Mouse (Mus musculus): ENCODE data around the gene Dpp7. TPM values are rescaled to one million over a fixed set of nuclear protein-coding genes. Genes with fewer than 3 reads are reported as not detected.

Gene Dpp7
- total RNA-seq, 2 experiments from 2014 or later, result 3.0 to 3.4 TPM

DNA sequence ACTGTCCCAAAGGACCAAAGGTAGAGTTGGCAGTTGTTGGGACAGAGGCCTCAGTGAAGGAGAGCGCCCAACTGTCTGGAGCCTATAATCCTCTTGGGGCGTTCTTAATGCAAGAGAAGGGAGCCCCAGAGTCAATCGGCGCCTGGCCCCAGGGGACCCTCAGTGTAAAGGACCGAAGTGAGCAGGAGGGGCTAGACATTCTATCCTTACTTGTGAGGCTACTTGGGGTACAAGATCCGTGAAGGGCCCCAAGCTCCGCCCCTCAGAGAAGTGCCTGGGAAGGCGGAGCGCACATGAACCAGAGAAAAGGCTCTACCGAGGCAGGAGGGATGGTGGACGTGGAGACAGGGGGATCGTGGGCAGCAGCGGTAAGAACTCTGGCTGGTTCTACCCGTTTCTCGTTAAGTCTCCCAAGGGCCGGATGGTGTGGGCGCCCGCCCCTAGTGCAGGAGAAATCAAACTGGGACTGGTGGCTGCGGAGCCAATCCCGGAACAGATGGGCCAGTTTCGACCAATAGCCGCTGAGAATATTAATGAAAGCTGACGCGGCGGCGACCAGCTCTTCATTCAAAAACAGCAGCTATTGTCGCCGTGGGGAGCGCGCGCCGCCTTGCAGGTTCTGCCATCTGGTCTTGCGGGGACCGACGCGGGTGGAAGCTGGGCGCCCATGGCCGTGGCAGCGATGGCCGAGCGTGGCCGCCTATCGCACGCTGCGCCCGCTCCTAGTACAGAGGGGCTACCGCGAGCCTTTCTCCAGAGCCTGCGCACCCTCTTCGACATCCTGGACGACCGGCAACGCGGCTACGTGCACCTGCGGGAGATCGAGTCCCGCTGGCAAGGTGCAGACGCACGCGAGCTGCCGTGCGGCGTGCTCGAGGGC is 15.8 kb upstream of the Dpp7 start, which contains the start of gene Sapcd2:
Gene Sapcd2, plus strand, starts transcription at position 558 of the 880 bp plus-strand sequence.
- intact Hi-C loops (cut with DNase I), result no loop called here
- DNase-seq (ENCODE audit: low spot score), result peak; percentile 77

- DNase-seq (ENCODE audit: low spot score), result no peak
- intact Hi-C loops (cut with DNase I), result no loop called here
Measured at GRCm38 (mm10) chr2:25369996-25370395, 13.8 kb upstream of the Dpp7 start.

- intact Hi-C loops (cut with DNase I), result no loop called here
Measured at GRCm38 (mm10) chr2:25365091-25365761, 9.1 kb upstream of the Dpp7 start, which contains the start of gene Uap1l1. Uap1l1 (minus strand) TSS chr2:25365682.

DNA sequence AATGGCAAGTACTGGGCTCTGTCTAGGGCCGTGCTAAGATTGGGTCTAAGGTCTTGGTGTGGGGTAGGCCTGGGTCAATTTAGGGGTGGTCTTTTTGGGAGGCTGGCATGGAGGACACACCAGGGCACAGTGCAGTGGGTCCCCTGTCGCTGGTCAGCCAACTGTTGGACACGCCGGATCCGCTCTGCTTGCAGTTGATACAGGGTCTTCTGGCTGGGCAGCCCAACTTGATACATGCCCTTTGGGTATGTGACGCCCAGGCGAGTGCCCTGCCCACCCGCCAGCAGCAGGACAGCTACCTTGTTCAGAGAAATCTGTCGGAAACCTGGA is 8.6 kb upstream of the Dpp7 start:
- intact Hi-C loops (cut with DNase I), result no loop called here
- no peak for DNase-seq (ENCODE audit: low spot score)

More at GRCm38 (mm10) chr2:25365091-25365761, 9.1 kb upstream of the Dpp7 start, which contains the start of gene Uap1l1:
- DNase-seq (ENCODE audit: low spot score), result peak; percentile 74

- DNase-seq (ENCODE audit: low spot score), result no peak
- intact Hi-C loops (cut with DNase I), result no loop called here
Measured at GRCm38 (mm10) chr2:25364313-25364712, 8.2 kb upstream of the Dpp7 start.

- intact Hi-C loops (cut with DNase I), result no loop called here
- DNase-seq (ENCODE audit: low spot score), result no peak
Measured at GRCm38 (mm10) chr2:25363478-25364178, 7.5 kb upstream of the Dpp7 start.

GRCm38 (mm10) chr2:25359848-25360247 is 3.7 kb upstream of the Dpp7 start:
- no peak for DNase-seq (ENCODE audit: low spot score)
- intact Hi-C loops (cut with DNase I), result no loop called here

- no peak for DNase-seq (ENCODE audit: low spot score)
- intact Hi-C loops (cut with DNase I), result no loop called here
Measured at GRCm38 (mm10) chr2:25355419-25356066, 616 bp downstream of the Dpp7 start.

- no peak for DNase-seq (ENCODE audit: low spot score)
- intact Hi-C loops (cut with DNase I), result no loop called here
Measured at GRCm38 (mm10) chr2:25354211-25354610, 1.9 kb downstream of the Dpp7 start.

GRCm38 (mm10) chr2:25350701-25351100 is 5.5 kb downstream of the Dpp7 start:
- DNase-seq (ENCODE audit: low spot score), result no peak
- intact Hi-C loops (cut with DNase I), result no loop called here

DNA sequence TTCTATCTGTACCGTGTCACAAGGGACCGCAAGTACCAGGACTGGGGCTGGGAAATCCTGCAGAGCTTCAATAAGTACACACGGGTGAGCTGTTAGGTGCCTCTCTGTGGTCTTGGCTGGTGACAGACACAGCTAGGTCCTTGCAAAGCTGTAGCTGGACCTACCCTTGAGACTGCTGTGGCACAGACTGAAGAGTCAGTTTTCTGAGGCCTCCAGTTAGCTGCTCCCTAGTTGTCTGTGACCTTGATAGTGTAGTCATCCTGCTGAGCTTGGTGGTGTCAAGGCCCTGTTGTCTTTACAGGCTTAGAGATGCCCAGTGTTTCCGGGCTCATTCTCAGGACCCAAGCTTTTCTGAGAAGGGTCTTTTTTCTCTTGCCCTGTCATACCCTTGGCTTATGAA is 6.7 kb downstream of the Dpp7 start:
- intact Hi-C loops (cut with DNase I), result no loop called here
- DNase-seq (ENCODE audit: low spot score), result no peak

- intact Hi-C loops (cut with DNase I), result no loop called here
- no peak for DNase-seq (ENCODE audit: low spot score)
Measured at GRCm38 (mm10) chr2:25348162-25348561, 8.0 kb downstream of the Dpp7 start.

GRCm38 (mm10) chr2:25338303-25338702 is 17.9 kb downstream of the Dpp7 start:
- no peak for DNase-seq (ENCODE audit: low spot score)
- intact Hi-C loops (cut with DNase I), result no loop called here

DNA sequence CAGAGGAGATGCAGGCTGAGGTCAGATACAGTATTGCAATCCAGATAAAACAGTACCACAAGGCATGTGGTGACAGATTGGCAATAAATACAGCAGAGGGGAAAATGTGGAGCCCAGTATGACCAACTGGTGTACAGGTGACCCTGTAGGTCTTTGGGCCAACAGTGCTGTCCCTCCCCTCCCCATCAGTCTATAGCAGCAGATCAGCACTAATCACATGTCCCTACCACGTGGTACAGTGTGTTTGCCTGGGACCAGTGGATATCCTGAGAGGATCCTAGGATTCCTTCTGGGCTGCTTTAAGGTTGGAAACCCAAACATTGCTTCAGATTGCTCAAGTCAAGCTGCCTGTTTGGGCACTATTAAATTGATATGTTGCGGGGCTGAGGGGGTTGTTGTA is 22.6 kb downstream of the Dpp7 start:
- intact Hi-C loops (cut with DNase I), result loop anchor here (5.0 kb wide), 2 partner anchors 61 to 76 kb away; partner anchors contain the start of genes Anapc2, Ssna1 and Tmem203
- DNase-seq (ENCODE audit: low spot score), result no peak

DNA sequence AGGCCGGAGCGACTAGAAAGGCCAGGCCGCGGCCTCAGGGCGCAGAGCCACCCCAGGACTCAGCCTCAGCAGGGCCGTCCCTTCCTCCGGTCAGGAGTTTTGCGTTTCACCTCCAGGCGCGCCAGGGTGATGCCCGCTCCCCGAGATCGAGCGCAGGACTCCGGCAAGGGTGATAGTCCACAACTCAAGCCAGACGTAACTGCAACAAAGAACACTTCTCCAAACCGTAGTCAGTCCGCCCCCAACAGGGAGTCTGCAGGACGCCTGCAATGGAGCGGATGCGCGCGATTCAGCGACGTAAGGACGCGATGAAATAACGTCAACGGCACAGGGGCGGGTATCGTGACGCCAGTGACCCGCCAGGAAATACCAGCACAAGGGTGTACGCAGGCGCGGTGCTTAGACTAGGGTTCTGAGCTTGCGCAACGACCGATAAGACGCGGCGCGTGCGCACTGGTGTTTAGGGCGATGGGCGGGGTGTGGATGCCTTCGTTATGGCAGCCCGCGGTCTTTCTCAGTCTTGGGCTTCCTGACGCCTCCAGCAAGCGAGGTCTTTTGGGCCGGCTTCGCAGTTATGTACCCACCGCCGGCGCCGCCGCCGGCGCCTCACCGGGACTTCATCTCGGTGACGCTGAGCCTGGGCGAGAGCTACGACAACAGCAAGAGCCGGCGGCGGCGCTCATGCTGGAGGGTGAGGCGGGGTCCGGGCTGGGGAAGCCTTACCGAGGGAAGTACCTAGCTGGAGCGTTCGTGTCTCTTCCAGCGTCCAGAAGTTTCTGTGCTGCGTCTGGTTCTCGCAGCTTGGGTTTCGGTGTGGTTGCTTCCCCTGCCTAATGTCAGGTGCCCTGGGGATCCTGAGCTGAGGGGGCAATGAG is 23.6 kb downstream of the Dpp7 start, which contains the start of gene Man1b1:
Gene Man1b1, plus strand, starts transcription at position 53 of the 875 bp plus-strand sequence.
- intact Hi-C loops (cut with DNase I), result loop anchor here (5.0 kb wide), 2 partner anchors 60 to 75 kb away; partner anchors contain the start of genes Anapc2, Ssna1 and Tmem203
- peak; percentile 98 for DNase-seq (ENCODE audit: low spot score)

DNA sequence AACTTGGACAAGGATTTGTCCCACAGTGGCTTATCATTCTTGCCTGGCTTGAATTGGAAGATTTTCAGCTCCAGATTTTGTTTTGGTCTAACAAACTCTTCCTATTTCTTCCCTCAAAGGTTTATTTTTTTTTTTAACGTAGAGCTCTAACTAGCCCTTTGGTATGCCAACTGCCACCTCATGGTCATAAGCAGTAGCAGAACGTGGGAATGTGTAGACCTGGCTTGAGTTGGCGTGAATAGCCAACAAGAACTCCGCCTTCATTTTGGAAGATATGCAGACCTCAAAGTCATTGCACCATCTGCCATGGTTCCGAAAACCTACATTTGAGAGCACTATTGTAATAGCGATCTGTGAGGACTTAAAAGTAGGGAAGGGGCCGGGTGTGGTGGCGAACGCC is 24.7 kb downstream of the Dpp7 start:
- intact Hi-C loops (cut with DNase I), result loop anchor here (5.0 kb wide), 2 partner anchors 59 to 74 kb away; partner anchors contain the start of genes Anapc2, Ssna1 and Tmem203

DNA sequence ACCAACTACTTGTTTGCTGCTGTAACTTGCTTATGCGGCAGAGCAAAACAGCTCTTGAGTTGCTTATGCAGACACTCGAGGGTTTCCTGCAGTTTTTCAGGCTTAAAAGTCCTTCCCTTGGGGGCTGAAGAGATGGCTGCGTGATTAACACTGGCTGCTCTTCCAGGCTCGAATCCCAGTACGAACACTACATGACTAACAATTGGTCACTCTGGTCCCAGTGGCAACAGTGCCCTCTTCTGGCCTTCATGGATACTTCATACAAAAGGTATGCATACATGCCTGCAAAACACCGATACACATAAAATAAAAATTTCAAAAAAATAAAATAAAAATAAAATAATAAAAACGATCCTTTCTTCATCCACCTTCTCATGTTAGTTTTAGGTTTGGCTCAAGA is 27.7 kb downstream of the Dpp7 start:
- intact Hi-C loops (cut with DNase I), result loop anchor here (5.0 kb wide), 1 partner anchor 136 kb away; no protein-coding TSS in a partner anchor
- no peak for DNase-seq (ENCODE audit: low spot score)

More for the DNA sequence above, 24.7 kb downstream of the Dpp7 start:
- DNase-seq (ENCODE audit: low spot score), result no peak

DNA sequence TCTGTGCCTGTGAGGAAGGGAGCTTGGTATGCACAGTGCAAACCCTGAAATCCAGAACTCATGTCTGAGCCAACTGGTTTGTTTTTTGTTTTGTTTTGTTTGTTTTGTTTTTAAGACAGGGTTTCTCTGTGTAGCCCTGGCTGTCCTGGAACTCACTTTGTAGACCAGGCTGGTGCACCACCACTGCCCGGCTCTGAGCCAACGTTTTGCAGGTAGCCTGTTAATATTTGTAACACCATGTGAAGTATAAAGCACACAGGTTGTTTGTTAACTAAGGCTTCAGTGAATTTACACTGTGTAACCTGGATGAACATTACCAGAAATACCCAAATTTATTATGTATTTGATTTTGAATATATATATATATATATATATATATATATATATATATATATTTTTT is 30.1 kb downstream of the Dpp7 start:
- DNase-seq (ENCODE audit: low spot score), result no peak
- intact Hi-C loops (cut with DNase I), result loop anchor here (5.0 kb wide), 1 partner anchor 134 kb away; no protein-coding TSS in a partner anchor

GRCm38 (mm10) chr2:25320084-25320483 is 36.1 kb downstream of the Dpp7 start:
- DNase-seq (ENCODE audit: low spot score), result no peak
- intact Hi-C loops (cut with DNase I), result no loop called here

All from heart, postnatal 25 days (tissue).